Mouse (Mus musculus): ENCODE results near the gene Myo1d. TPM values are rescaled to one million over a fixed set of nuclear protein-coding genes. Genes with fewer than 3 reads are reported as not detected.

Myo1d gene
- polyA plus RNA-seq, 2 experiments: 3.3 to 7.5 TPM

GRCm38 (mm10) chr11:80489882-80490196 lies 290.0 kb downstream of the Myo1d start:
- Histone ChIP-seq H3K27me3 (ENCODE audit: control insufficient read depth, insufficient read depth, low read length) (no peaks in the 10 kb centered on the region), H3K4me1 (replicated peaks; ENCODE audit: control insufficient read depth in 2 of 2, insufficient read depth in 2 of 2, low read length in 1 of 2) (no peaks in the 10 kb centered on the region), H3K4me3 (ENCODE audit: insufficient read depth in 1 of 2, low read depth in 2 of 2, low read length in 2 of 2) (no peak overlapping the region), H3K27ac (no peak overlapping the region), H3K9ac (replicated peaks) (no peak overlapping the region), H3K4me2 (ENCODE audit: low read depth) (no peak overlapping the region), H3K36me3 (replicated peaks; ENCODE audit: control insufficient read depth, insufficient read depth, low read depth) (no peaks in the 10 kb centered on the region), H3K9me3 (ENCODE audit: control insufficient read depth, low read length) (no peaks in the 10 kb centered on the region)
- DNase-seq (ENCODE audit: low read depth in 3 of 3, low spot score in 3 of 3): peak in 2 of 3 experiments; percentile 9 to 27
- ATAC-seq (ENCODE audit: insufficient read depth): no peak
- 21% methylated on average over 5 of the region's 5 CpGs for whole genome bisulfite sequencing (ENCODE audit: insufficient replicate concordance)
- TF ChIP-seq EP300 (IDR thresholded peaks at IDR 0.05; ENCODE audit: low read depth): no peak
- no peak for TF ChIP-seq CTCF (IDR thresholded peaks at IDR 0.05; ENCODE audit: low read depth)

- WGBS (ENCODE audit: insufficient replicate concordance): 38% methylated on average over 12 of the region's 12 CpGs
- H3K4me2 ChIP-seq (ENCODE audit: low read depth): no peak overlapping the region
- no peak overlapping the region for H3K27ac ChIP-seq
These were observed 290.5 kb downstream of the Myo1d start for GRCm38 (mm10) chr11:80489172-80489881.

GRCm38 (mm10) chr11:80487904-80488587 lies 291.8 kb downstream of the Myo1d start:
- Histone ChIP-seq H3K4me1 (replicated peaks; ENCODE audit: control insufficient read depth in 2 of 2, insufficient read depth in 2 of 2, low read length in 1 of 2) (no peaks in the 10 kb centered on the region), H3K4me2 (ENCODE audit: low read depth) (no peak overlapping the region), H3K27ac (no peak overlapping the region), H3K9me3 (ENCODE audit: control insufficient read depth, low read length) (no peaks in the 10 kb centered on the region), H3K9ac (replicated peaks) (no peak overlapping the region), H3K27me3 (ENCODE audit: control insufficient read depth, insufficient read depth, low read length) (no peaks in the 10 kb centered on the region), H3K4me3 (ENCODE audit: insufficient read depth in 1 of 2, low read depth in 2 of 2, low read length in 2 of 2) (no peak overlapping the region), H3K36me3 (replicated peaks; ENCODE audit: control insufficient read depth, insufficient read depth, low read depth) (no peaks in the 10 kb centered on the region)
- 74% methylated on average over 15 of the region's 15 CpGs for WGBS (ENCODE audit: insufficient replicate concordance)
- ATAC-seq (ENCODE audit: insufficient read depth): no peak
- no peak for TF ChIP-seq CTCF (IDR thresholded peaks at IDR 0.05; ENCODE audit: low read depth)
- TF ChIP-seq EP300 (IDR thresholded peaks at IDR 0.05; ENCODE audit: low read depth): no peak
- no peak for DNase-seq (ENCODE audit: low read depth in 3 of 3, low spot score in 3 of 3)

More at GRCm38 (mm10) chr11:80489172-80489881, 290.5 kb downstream of the Myo1d start:
- DNase-seq (ENCODE audit: low read depth in 3 of 3, low spot score in 3 of 3): no peak
- H3K9me3 ChIP-seq (ENCODE audit: control insufficient read depth, low read length): no peaks in the 10 kb centered on the region
- ATAC-seq (ENCODE audit: insufficient read depth): no peak
- no peak overlapping the region for H3K4me3 ChIP-seq (ENCODE audit: insufficient read depth in 1 of 2, low read depth in 2 of 2, low read length in 2 of 2)
- no peaks in the 10 kb centered on the region for H3K27me3 ChIP-seq (ENCODE audit: control insufficient read depth, insufficient read depth, low read length)
- no peaks in the 10 kb centered on the region for H3K36me3 ChIP-seq (replicated peaks; ENCODE audit: control insufficient read depth, insufficient read depth, low read depth)
- TF ChIP-seq EP300 (IDR thresholded peaks at IDR 0.05; ENCODE audit: low read depth) (no peak), CTCF (IDR thresholded peaks at IDR 0.05; ENCODE audit: low read depth) (no peak)
- H3K4me1 ChIP-seq (replicated peaks; ENCODE audit: control insufficient read depth in 2 of 2, insufficient read depth in 2 of 2, low read length in 1 of 2): no peaks in the 10 kb centered on the region
- H3K9ac ChIP-seq (replicated peaks): no peak overlapping the region

- Histone ChIP-seq H3K4me2 (ENCODE audit: low read depth) (no peak overlapping the region), H3K27ac (no peak overlapping the region), H3K4me1 (replicated peaks; ENCODE audit: control insufficient read depth in 2 of 2, insufficient read depth in 2 of 2, low read length in 1 of 2) (no peaks in the 10 kb centered on the region), H3K27me3 (ENCODE audit: control insufficient read depth, insufficient read depth, low read length) (no peaks in the 10 kb centered on the region), H3K36me3 (replicated peaks; ENCODE audit: control insufficient read depth, insufficient read depth, low read depth) (no peaks in the 10 kb centered on the region), H3K4me3 (ENCODE audit: insufficient read depth in 1 of 2, low read depth in 2 of 2, low read length in 2 of 2) (no peak overlapping the region), H3K9ac (replicated peaks) (no peak overlapping the region), H3K9me3 (ENCODE audit: control insufficient read depth, low read length) (no peaks in the 10 kb centered on the region)
- WGBS (ENCODE audit: insufficient replicate concordance): 80% methylated on average over 10 of the region's 10 CpGs
- DNase-seq (ENCODE audit: low read depth in 3 of 3, low spot score in 3 of 3): no peak
- ATAC-seq (ENCODE audit: insufficient read depth): no peak
- TF ChIP-seq EP300 (IDR thresholded peaks at IDR 0.05; ENCODE audit: low read depth) (no peak), CTCF (IDR thresholded peaks at IDR 0.05; ENCODE audit: low read depth) (no peak)
These were observed 294.1 kb downstream of the Myo1d start for GRCm38 (mm10) chr11:80485622-80486206.

- Histone ChIP-seq H3K9me3 (ENCODE audit: control insufficient read depth, low read length) (no peaks in the 10 kb centered on the region), H3K36me3 (replicated peaks; ENCODE audit: control insufficient read depth, insufficient read depth, low read depth) (no peaks in the 10 kb centered on the region), H3K9ac (replicated peaks) (no peak overlapping the region), H3K27ac (no peak overlapping the region), H3K4me2 (ENCODE audit: low read depth) (no peak overlapping the region), H3K27me3 (ENCODE audit: control insufficient read depth, insufficient read depth, low read length) (no peaks in the 10 kb centered on the region), H3K4me3 (ENCODE audit: insufficient read depth in 1 of 2, low read depth in 2 of 2, low read length in 2 of 2) (no peak overlapping the region), H3K4me1 (replicated peaks; ENCODE audit: control insufficient read depth in 2 of 2, insufficient read depth in 2 of 2, low read length in 1 of 2) (no peaks in the 10 kb centered on the region)
- ATAC-seq (ENCODE audit: insufficient read depth) (no peak), DNase-seq (ENCODE audit: low read depth in 3 of 3, low spot score in 3 of 3) (no peak)
- no peak for TF ChIP-seq EP300 (IDR thresholded peaks at IDR 0.05; ENCODE audit: low read depth)
- TF ChIP-seq CTCF (IDR thresholded peaks at IDR 0.05; ENCODE audit: low read depth): no peak
- WGBS (ENCODE audit: insufficient replicate concordance): 69% methylated on average over 9 of the region's 9 CpGs
These were observed 294.7 kb downstream of the Myo1d start for GRCm38 (mm10) chr11:80485120-80485551.

Data from liver, embryonic 14.5 days (tissue).